Mouse (Mus musculus) brain, embryonic 14.5 days (tissue): ENCODE measurements at regions not wholly inside any gene's neighbourhood (a gene's known extent, or its start where the extent isn't known, plus 50 kb on each side); places are given as distances from the start of the nearest gene placed in this dataset.

ENCODE experiments used
- CTCF ChIP-seq: fragments of 200-500 bp; IDR thresholded peaks from 2 replicates; pipeline ENCODE4 v1.5.1; 2012; ENCODE audit warnings: inconsistent platforms, mild to moderate bottlenecking, moderate library complexity, borderline replicate concordance; ENCODE audit not compliant: insufficient read depth, insufficient read length; ENCODE audit errors: extremely low read depth
- POLR2A ChIP-seq: fragments of 200-500 bp; IDR thresholded peaks from 2 replicates; pipeline ENCODE4 v1.6.1; 2012; ENCODE audit warnings: mild to moderate bottlenecking, inconsistent platforms, borderline replicate concordance; ENCODE audit not compliant: poor library complexity, insufficient read depth, insufficient read length, severe bottlenecking; ENCODE audit errors: extremely low read depth

- TF ChIP-seq POLR2A (no peak), CTCF (no peak)
Measured at GRCm38 (mm10) chrX:128046162-128046561, 309.8 kb upstream of the Cldn34c4 start.
